Comparison of ENCODE assay signal across 8 mouse cellular contexts in genomic region chr2:136678321-136679161, GRCm38 (mm10). TPM values are rescaled to one million over a fixed set of nuclear protein-coding genes. Genes with fewer than 3 reads are reported as not detected.
A peak's percentile ranks its signal among the peaks of the same experiment; 100 is the strongest.
DNase-seq lines count a peak whose midpoint lies in the region; ATAC-seq lines count a peak whose summit lies in the region.

No protein-coding gene starts in this region.

- H3K27ac ChIP-seq in embryonic facial prominence, embryonic 12.5 days: peak overlapping the region; percentile 91
- peak overlapping the region; percentile 82 for H3K27ac ChIP-seq in limb, embryonic 13.5 days
- H3K27ac ChIP-seq in midbrain, embryonic 16.5 days (ENCODE audit: low read length): peak overlapping the region; percentile 71
- H3K27ac ChIP-seq in stomach, embryonic 16.5 days (ENCODE audit: low read length): peak overlapping the region; percentile 92

- no peak for ATAC-seq in CD4-positive, CD25-positive, alpha-beta regulatory T cell, adult 4 months
- peak; percentile 58; the same call in 1 of the 2 replicates for ATAC-seq in embryonic facial prominence, embryonic 12.5 days (ENCODE audit: insufficient number of reproducible peaks, insufficient read depth, low FRiP score, low TSS enrichment)
- peak; percentile 69 for ATAC-seq in limb, embryonic 13.5 days (ENCODE audit: low FRiP score, low read depth)
- peak; percentile 87 for ATAC-seq in midbrain, embryonic 16.5 days
- ATAC-seq in stomach, embryonic 16.5 days (ENCODE audit: insufficient read depth, low FRiP score): peak; percentile 91

- H3K4me3 ChIP-seq in embryonic facial prominence, embryonic 12.5 days: peak overlapping the region; percentile 44
- peak overlapping the region; percentile 58 for H3K4me3 ChIP-seq in limb, embryonic 13.5 days
- H3K4me3 ChIP-seq in midbrain, embryonic 16.5 days (ENCODE audit: low read depth, low read length): peak overlapping the region; percentile 67
- H3K4me3 ChIP-seq in stomach, embryonic 16.5 days (replicated peaks; ENCODE audit: low read length): peak overlapping the region; percentile 57

- peak overlapping the region; percentile 55 for H3K9ac ChIP-seq in embryonic facial prominence, embryonic 12.5 days
- H3K9ac ChIP-seq in limb, embryonic 13.5 days: peak overlapping the region; percentile 76
- H3K9ac ChIP-seq in midbrain, embryonic 16.5 days (ENCODE audit: low read depth, low read length): peak overlapping the region; percentile 82
- peak overlapping the region; percentile 76 for H3K9ac ChIP-seq in stomach, embryonic 16.5 days (ENCODE audit: low read length)

- no peaks in the 10 kb centered on the region for H3K9me3 ChIP-seq in embryonic facial prominence, embryonic 12.5 days
- no peaks in the 10 kb centered on the region for H3K9me3 ChIP-seq in limb, embryonic 13.5 days
- H3K9me3 ChIP-seq in midbrain, embryonic 16.5 days (replicated peaks; ENCODE audit: control insufficient read depth, low read length, poor library complexity, severe bottlenecking): no peaks in the 10 kb centered on the region
- H3K9me3 ChIP-seq in stomach, embryonic 16.5 days (replicated peaks; ENCODE audit: control insufficient read depth, low read length): no peaks in the 10 kb centered on the region

- no peaks in the 10 kb centered on the region for H3K27me3 ChIP-seq in embryonic facial prominence, embryonic 12.5 days
- H3K27me3 ChIP-seq in limb, embryonic 13.5 days: no peaks in the 10 kb centered on the region
- H3K27me3 ChIP-seq in midbrain, embryonic 16.5 days (ENCODE audit: control insufficient read depth, insufficient read depth, low read depth, low read length): no peaks in the 10 kb centered on the region
- H3K27me3 ChIP-seq in stomach, embryonic 16.5 days (ENCODE audit: control insufficient read depth, insufficient read depth, low read length): no peaks in the 10 kb centered on the region

- 3% methylated on average over 44 of the region's 44 CpGs for WGBS in embryonic facial prominence, embryonic 12.5 days
- WGBS in limb, embryonic 13.5 days: 2% methylated on average over 44 of the region's 44 CpGs
- 3% methylated on average over 33 of the region's 44 CpGs for WGBS in midbrain, embryonic 16.5 days
- 3% methylated on average over 43 of the region's 44 CpGs for WGBS in stomach, embryonic 16.5 days

- peaks cover 24% of the 10 kb centered on the region for H3K4me1 ChIP-seq in embryonic facial prominence, embryonic 12.5 days
- H3K4me1 ChIP-seq in limb, embryonic 13.5 days: peaks cover 17% of the 10 kb centered on the region
- peaks cover 16% of the 10 kb centered on the region for H3K4me1 ChIP-seq in midbrain, embryonic 16.5 days (ENCODE audit: control insufficient read depth, insufficient read depth, low read length)
- peaks cover 18% of the 10 kb centered on the region for H3K4me1 ChIP-seq in stomach, embryonic 16.5 days (ENCODE audit: control insufficient read depth, insufficient read depth, low read length)

- no peaks in the 10 kb centered on the region for H3K36me3 ChIP-seq in embryonic facial prominence, embryonic 12.5 days
- no peaks in the 10 kb centered on the region for H3K36me3 ChIP-seq in limb, embryonic 13.5 days
- H3K36me3 ChIP-seq in midbrain, embryonic 16.5 days (ENCODE audit: control insufficient read depth, insufficient read depth, low read length): no peaks in the 10 kb centered on the region
- H3K36me3 ChIP-seq in stomach, embryonic 16.5 days (ENCODE audit: control insufficient read depth, insufficient read depth, low read length): no peaks in the 10 kb centered on the region

- peak; percentile 1 for DNase-seq in CD4-positive, CD25-positive, alpha-beta regulatory T cell, adult 2 months (ENCODE audit: low read depth, low spot score)
- DNase-seq in heart, adult 8-10 months (ENCODE audit: low spot score): peak; percentile 81
- DNase-seq in kidney, adult 8-10 months: peak; percentile 53 to 63

- peak overlapping the region; percentile 84 for H3K4me2 ChIP-seq in embryonic facial prominence, embryonic 12.5 days (replicated peaks)
- peak overlapping the region; percentile 91 for H3K4me2 ChIP-seq in limb, embryonic 13.5 days (replicated peaks)
- peak overlapping the region; percentile 96 for H3K4me2 ChIP-seq in midbrain, embryonic 16.5 days (ENCODE audit: low read length)
- peak overlapping the region; percentile 94 for H3K4me2 ChIP-seq in stomach, embryonic 16.5 days (ENCODE audit: low read depth, low read length)

RNA-seq across cellular contexts. Expression of gene Snap25, which starts 34.7 kb away (rescaled TPM):
- polyA plus RNA-seq in CD4-positive, CD25-positive, alpha-beta regulatory T cell, adult 4 months (2017; shearing (Covaris generic)): not detected
- 7.3 and 11.0 TPM in 2 replicates for polyA plus RNA-seq in embryonic facial prominence, embryonic 12.5 days (2016; fragmentation: Nextera tagmentation; extraction: Ambion mirVana)
- under 1 TPM; 0.17 to 0.82 (median 0.48) TPM for total RNA-seq in heart, adult 8-10 months (2022)
- polyA plus RNA-seq in limb, embryonic 13.5 days (2015; fragmentation: Nextera tagmentation; extraction: Ambion mirVana): 0.71 and 0.94 TPM in 2 replicates
- polyA plus RNA-seq in midbrain, embryonic 16.5 days (2015; fragmentation: Nextera tagmentation; extraction: Ambion mirVana): 175 and 244 TPM in 2 replicates
- 11.3 and 12.3 TPM in 2 replicates for polyA plus RNA-seq in stomach, embryonic 16.5 days (2015; fragmentation: Nextera tagmentation; extraction: Ambion mirVana)

Comparison
In these comparisons a context has a peak if more than half of its experiments do, and no peak if none do; other contexts are left out.
1. DNase-seq: peak in every context shown above with its lines; median percentile 81 in heart, adult 8-10 months; 58 in kidney, adult 8-10 months; 1 in CD4-positive, CD25-positive, alpha-beta regulatory T cell, adult 2 months.
2. RNA of gene Snap25, which starts 34.7 kb away (polyA plus RNA-seq): 175 to 244 TPM in midbrain, embryonic 16.5 days; 11.3 to 12.3 TPM in stomach, embryonic 16.5 days, 7.3 to 11.0 TPM in embryonic facial prominence, embryonic 12.5 days, 0.71 to 0.94 TPM in limb, embryonic 13.5 days and not detected in CD4-positive, CD25-positive, alpha-beta regulatory T cell, adult 4 months; every median in the first group is over 10 times any median in the second.
3. Peak in every context shown above with its lines, with median percentiles within 50 percentile points of each other: H3K27ac ChIP-seq, H3K4me2 ChIP-seq, H3K4me3 ChIP-seq and H3K9ac ChIP-seq.